Mouse (Mus musculus): ENCODE results near the gene Sema3f.

The Sema3f gene

GRCm38 (mm10) chr9:107660777-107661176 lies 49.5 kb downstream of the Sema3f start:
- no peak for DNase-seq (ENCODE audit: low spot score)

- no peak for DNase-seq (ENCODE audit: low spot score)
These were observed 50.3 kb downstream of the Sema3f start for GRCm38 (mm10) chr9:107659961-107660360.

- no peak for DNase-seq (ENCODE audit: low spot score)
These were observed 50.7 kb downstream of the Sema3f start for GRCm38 (mm10) chr9:107659551-107659950.

GRCm38 (mm10) chr9:107658096-107658495 lies 52.2 kb downstream of the Sema3f start:
- DNase-seq (ENCODE audit: low spot score) = peak; percentile 67

GRCm38 (mm10) chr9:107657144-107657543 lies 53.1 kb downstream of the Sema3f start:
- no peak for DNase-seq (ENCODE audit: low spot score)

GRCm38 (mm10) chr9:107654585-107654984 lies 55.7 kb downstream of the Sema3f start:
- DNase-seq (ENCODE audit: low spot score) = no peak

- DNase-seq (ENCODE audit: low spot score) = no peak
These were observed 56.8 kb downstream of the Sema3f start for GRCm38 (mm10) chr9:107653474-107653873.

- no peak for DNase-seq (ENCODE audit: low spot score)
These were observed 59.4 kb downstream of the Sema3f start for GRCm38 (mm10) chr9:107650708-107651481.

GRCm38 (mm10) chr9:107650225-107650624 lies 60.0 kb downstream of the Sema3f start:
- no peak for DNase-seq (ENCODE audit: low spot score)

- no peak for DNase-seq (ENCODE audit: low spot score)
These were observed 61.5 kb downstream of the Sema3f start for GRCm38 (mm10) chr9:107648767-107649166.

- DNase-seq (ENCODE audit: low spot score) = no peak
These were observed 63.3 kb downstream of the Sema3f start for GRCm38 (mm10) chr9:107646975-107647374.

- peak; percentile 47 for DNase-seq (ENCODE audit: low spot score)
These were observed 64.7 kb downstream of the Sema3f start for GRCm38 (mm10) chr9:107645577-107645976.

GRCm38 (mm10) chr9:107645153-107645510 lies 65.1 kb downstream of the Sema3f start:
- DNase-seq (ENCODE audit: low spot score) = no peak

GRCm38 (mm10) chr9:107644495-107645152 lies 65.7 kb downstream of the Sema3f start:
- DNase-seq (ENCODE audit: low spot score) = peak; percentile 77

GRCm38 (mm10) chr9:107643544-107644214 lies 66.6 kb downstream of the Sema3f start:
- no peak for DNase-seq (ENCODE audit: low spot score)

GRCm38 (mm10) chr9:107641666-107642065 lies 68.6 kb downstream of the Sema3f start:
- DNase-seq (ENCODE audit: low spot score) = no peak

- DNase-seq (ENCODE audit: low spot score) = no peak
These were observed 70.0 kb downstream of the Sema3f start for GRCm38 (mm10) chr9:107640257-107640772.

GRCm38 (mm10) chr9:107637070-107637469 lies 73.2 kb downstream of the Sema3f start:
- no peak for DNase-seq (ENCODE audit: low spot score)

- DNase-seq (ENCODE audit: low spot score) = peak; percentile 97
These were observed 74.8 kb downstream of the Sema3f start, which contains the start of gene Gnai2 for GRCm38 (mm10) chr9:107635279-107636028. Gnai2 (minus strand) TSS chr9:107635367.

GRCm38 (mm10) chr9:107634406-107635278 lies 75.6 kb downstream of the Sema3f start:
- DNase-seq (ENCODE audit: low spot score) = no peak

Measured in ovary, adult 18-20 months (tissue).